Mouse (Mus musculus) skeletal muscle tissue, adult 2 months (tissue): ENCODE data around the gene Disc1.
A peak's percentile ranks its signal among the peaks of the same experiment; 100 is the strongest.

ENCODE experiments used
- DNase-seq: peaks from one replicate; pipeline ENCODE4 v3.0.0-alpha.2; 2012; ENCODE audit warnings: low read depth, low spot score

The Disc1 gene

DNA sequence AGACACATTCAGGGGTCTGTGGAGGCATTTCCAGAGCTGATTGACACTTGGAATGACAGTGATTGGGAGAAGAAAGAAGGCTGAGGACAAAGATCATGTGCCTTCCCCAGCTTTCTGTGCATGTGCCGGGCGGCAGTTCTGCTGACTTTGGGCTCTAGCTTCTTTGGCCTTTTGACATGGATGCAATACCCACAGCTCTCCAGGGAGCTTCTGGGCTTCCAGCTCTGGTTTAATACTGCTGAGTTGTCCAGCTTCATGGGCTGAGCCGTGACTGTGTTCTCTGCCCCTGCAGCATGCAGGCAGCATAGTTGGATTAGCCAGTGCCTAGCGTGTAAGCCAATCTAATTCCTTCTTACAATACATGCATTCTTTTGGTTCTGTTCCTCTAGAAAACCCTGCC lies 72.5 kb downstream of the Disc1 start:
- no peak for DNase-seq

DNA sequence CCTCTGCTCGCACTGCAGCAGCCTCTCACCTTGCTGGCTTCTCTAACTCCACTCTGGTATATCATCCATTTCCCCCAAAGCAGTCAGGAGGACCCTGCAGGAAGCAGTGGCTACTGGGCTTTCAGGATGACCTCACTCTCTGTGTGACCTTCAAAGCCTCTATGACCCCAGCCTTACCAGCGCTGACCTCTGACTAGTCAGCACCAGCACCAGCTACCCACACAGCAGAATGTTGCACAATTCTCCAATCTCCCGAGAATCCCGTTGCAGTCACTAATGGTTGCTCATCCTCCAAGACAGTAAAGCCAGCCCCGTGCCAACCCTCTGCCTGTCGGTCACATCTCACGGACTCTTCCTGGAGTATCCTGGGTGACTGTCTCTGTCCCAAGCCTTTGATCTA lies 73.6 kb downstream of the Disc1 start:
- DNase-seq: no peak

DNA sequence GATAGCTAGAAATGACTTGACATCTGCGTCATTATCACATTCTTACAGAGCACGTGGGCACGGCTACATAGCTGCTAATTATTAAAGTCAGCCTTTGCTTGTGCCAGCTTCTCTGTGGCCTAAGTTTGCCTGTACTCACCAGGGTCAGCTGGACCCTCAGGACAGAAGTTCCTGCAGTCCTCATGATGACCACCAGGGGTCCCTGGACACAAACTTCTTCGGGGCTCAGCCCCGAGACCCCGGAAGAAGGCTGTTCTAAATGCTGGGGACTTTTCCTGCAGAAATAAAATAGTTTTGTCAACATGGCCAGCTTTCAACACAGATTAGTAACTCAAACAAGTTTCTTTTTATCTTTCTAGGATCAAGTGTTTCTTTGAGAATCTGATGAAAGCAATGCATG lies 74.3 kb downstream of the Disc1 start:
- no peak for DNase-seq

DNA sequence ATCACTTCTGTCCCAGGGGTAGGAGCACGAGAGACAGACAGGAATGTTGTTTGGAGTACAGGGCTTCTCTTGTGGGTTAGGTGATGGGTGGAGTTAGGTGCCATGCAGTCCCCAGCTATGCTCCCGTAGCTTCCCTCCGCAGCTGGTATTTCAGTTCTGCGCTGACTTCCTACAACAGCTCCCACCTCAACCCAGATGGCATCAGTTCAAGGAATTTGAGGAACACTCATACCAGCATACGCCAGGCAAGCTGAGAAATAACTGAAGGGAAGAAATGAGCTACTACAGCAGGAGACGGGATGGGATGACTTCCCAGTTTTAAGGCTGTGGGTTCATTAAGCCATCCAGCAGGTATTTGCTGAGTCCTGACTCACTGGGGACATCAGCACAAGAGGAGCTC lies 76.8 kb downstream of the Disc1 start:
- DNase-seq: no peak

- no peak for DNase-seq
Measured at GRCm38 (mm10) chr8:125131265-125131664, 77.3 kb downstream of the Disc1 start.

DNA sequence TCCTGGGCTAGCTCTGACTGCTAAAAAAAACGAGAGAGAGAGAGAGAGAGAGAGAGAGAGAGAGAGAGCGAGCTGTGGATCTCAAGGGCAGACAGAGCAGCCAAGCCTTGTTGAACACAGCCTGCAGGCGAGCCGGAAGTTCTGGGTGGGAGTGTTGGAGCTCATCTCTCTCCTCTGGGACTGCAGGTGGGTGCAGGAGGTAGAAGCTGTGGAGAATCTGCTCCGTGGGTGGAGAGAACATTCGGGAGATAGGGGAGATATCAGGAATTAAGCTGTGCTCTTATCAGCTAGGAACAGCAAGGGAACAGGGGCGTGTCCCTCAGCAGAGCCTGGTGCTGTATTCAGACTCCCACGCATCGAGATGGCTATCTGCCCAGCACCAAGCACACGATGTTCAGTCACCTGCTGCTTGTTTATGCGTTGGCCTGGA lies 79.7 kb downstream of the Disc1 start:
- peak; percentile 15 for DNase-seq

- no peak for DNase-seq
Measured at GRCm38 (mm10) chr8:125134876-125135275, 80.9 kb downstream of the Disc1 start.

DNA sequence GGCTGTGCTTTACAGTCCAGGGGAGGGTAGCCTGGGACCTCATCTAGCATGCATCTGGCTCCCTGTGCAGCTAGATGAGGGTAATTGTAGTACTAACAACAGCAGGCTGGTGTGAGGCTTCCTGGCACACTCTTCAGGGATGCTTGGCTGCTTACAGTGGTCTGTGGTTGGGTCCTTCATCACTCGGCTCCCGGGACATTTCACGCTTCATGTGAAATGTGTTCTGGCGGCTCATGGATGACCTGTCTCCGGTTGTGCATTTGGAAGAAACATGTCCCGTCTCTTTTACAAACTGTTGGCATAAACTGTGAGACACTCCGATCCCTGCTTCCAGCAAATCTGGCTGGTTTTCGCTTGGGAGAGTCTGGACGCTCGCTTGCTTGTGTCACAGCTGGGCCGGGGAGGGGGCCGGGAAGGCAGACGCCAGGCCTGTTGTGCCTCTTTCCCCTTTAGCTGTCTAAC lies 85.7 kb downstream of the Disc1 start:
- no peak for DNase-seq

- no peak for DNase-seq
Measured at GRCm38 (mm10) chr8:125140965-125141364, 87.0 kb downstream of the Disc1 start.

- no peak for DNase-seq
Measured at GRCm38 (mm10) chr8:125156863-125157640, 103.1 kb downstream of the Disc1 start.

- no peak for DNase-seq
Measured at GRCm38 (mm10) chr8:125157641-125158005, 103.6 kb downstream of the Disc1 start.

DNA sequence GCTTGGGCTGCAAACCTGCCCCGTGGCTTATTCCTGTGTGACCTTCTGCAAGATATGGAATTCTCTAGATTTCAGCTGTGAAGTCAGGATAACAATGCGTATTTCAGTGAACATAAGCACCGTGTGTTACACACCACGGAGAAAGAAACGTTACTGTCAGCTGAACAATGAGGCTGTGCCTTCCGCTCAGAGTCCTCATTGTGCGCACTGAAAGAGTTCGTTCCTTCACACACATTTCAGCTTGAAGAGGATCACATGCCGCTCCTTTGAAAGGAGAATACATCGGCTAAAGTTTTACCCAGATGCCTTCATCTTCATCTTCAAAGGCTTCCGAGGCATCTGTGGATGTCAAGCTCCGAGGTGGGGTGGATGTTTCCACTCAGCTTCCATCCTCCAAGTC lies 105.4 kb downstream of the Disc1 start:
- DNase-seq: no peak

GRCm38 (mm10) chr8:125163491-125163890 lies 109.5 kb downstream of the Disc1 start:
- no peak for DNase-seq

DNA sequence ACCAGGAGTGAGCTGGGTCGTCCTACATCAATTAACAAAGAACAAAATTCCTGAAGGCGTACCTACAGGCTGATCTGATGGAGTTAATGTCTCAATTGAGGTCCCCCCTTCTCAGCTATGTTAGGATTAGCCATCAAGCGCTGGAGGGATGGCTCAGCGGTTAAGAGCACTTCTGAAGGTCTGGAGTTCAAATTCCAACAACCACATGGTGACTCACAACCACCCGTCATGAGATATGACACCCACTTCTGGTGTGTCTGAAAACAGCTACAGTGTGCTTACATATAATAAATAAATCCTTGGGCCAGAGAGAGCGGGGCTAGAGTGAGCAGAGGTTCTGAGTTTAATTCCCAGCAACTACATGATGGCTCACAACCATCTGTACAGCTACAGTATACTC lies 109.9 kb downstream of the Disc1 start:
- DNase-seq: no peak

DNA sequence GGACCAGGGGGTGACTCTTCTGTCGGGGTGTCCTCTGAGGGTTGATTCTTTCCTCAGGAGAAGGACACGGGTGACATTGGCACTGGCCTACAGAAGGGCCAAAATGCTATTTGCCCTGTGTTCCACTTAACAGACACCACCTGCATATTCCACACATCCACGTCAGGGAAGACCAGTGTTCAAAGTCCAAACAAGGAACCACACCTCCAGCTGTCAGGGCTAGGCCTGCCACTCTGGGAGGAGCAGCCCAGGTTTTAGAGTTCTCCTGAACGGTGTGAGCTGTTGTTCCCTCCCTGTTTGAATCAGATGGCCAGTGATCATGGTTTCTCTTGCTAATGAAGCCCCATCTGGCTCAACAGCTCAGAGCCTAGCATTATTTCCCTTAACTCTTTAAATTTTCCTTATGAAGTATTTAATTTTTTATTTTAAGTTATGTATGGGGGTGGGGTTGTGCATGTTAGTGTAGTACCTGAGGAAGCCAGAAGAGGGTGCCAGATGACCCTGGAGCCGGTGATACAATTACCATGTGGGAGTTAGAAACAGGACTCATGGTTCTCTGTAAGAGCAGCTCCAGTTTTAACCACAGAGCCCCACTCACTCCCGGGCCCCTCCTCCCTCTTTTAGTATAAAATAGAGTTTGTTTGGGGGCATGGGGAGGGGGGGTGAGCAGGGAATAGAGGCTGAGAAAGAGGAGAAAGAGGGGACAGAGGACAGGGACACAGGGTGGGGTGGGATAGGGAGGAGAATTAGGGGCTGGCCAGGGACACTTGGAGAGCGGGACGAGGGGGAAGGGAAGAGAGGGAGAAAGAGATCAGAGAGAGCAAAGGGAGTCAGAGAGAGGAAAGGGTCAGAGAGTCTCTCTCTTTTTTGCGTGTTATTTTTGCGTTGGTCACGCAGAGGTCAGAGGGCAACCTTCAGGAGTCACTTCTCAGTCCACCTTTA lies 111.8 kb downstream of the Disc1 start:
- DNase-seq: peak; percentile 22

DNA sequence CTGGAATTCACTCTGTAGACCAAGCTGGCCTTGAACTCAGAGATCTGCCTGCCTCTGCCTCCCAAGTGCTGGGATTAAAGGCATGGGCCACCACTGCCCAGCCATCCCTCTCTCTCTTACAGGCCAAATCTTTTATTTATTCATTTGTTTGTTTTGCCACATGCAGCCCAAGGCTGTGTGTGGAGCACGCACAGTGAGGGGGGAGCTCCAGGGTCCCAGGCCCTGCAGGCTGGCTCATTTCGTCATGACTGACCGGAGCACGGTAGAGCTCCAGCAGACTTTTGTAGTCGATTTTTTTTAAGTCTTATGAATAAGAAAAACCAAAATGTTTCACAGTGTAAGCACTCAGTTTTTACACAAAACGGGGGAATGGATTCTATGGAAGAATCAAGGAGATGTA lies 112.5 kb downstream of the Disc1 start:
- DNase-seq: no peak

GRCm38 (mm10) chr8:125166988-125167387 lies 113.0 kb downstream of the Disc1 start:
- no peak for DNase-seq

DNA sequence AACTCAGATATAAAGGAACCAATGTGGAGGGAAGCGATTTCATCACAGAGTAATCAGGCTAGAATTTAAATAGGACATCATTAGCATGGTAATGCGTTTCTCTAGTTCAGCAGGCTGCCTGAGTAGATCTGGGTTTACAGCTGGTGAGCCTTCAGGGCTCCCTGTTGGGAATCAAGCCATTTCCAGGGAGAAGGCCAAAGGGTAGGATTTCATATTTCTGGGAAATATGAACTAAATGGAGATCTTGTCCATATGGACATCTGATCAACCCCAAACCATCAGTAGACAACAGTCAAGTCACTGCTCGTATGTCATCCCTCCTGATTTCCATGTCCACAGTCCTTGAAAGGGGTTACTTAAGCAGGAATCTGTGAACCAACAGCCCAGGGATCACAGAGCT lies 115.6 kb downstream of the Disc1 start:
- no peak for DNase-seq

DNA sequence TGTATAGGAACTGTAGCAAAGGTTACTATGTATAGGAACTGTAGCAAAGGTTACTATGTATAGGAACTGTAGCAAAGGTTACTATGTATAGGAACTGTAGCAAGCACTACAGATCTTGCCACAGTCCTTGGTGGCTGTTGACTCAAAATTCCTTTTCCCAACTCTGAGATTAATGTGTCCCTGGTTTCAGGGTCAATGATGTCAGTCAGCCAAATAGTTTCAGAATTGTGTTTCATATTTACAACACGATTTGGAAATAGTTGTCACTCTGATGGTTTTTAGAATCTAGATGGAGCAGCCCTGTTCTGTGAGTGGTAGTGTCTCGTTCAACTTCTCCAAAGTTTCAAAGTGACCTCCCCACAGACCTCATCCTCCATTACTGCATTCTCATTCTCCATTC lies 117.5 kb downstream of the Disc1 start:
- no peak for DNase-seq

DNA sequence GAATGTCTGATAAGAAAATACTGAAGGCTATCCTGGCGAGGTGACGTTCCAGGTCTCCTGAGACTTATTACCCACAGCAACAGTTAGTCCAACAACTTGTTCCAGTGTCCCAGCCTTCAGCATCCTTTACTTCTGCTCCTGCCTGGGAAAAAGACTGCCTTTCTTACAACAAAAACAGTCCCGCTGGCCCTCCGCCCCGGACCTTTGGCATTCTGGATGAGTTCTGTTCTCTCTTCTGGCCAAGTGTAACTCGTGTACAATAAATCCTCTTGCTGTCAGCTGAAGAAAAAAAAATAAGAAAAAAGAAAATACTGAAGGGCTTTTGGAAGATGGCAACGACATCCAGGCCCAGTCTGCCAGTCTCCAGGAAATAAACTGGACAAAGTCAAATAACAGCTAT lies 120.2 kb downstream of the Disc1 start:
- no peak for DNase-seq

DNA sequence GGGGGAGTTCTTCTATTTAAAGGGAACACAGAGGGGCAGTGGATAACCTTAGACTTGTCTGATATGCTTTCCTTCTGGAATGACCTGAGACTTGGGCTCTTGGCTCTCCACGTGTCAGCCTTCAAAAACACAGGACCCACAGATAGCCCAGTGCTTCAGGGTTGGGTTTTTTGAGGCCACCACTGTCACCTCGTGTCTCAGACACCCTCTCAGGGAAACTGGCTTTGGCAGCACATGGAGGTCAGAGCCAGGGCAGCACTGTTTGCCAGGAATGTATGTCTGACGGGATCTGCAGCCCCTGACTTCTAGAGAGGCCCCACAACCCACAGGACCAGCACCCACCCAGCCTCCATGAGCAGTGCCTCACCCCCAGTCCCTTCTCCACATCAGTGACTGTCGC lies 120.9 kb downstream of the Disc1 start:
- no peak for DNase-seq

DNA sequence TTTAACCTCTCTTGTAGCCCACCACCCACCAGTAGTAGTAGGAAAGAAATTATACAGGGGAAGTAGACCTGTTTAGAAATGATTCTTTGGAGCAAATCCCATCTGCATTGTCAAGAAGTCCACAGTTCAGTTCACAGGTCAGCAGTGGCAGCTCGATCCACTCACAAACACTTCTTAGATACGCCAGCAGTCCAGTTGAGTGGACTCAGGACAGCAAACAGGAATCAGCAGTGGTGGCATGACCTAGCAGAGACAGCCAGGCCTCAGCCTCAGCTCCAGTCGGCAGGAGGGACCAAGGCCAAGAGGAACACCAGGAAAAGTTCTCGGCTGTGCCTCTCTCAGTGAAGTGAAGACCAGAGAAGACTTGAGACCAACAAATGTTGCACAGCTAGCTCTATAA lies 121.7 kb downstream of the Disc1 start:
- DNase-seq: no peak

DNA sequence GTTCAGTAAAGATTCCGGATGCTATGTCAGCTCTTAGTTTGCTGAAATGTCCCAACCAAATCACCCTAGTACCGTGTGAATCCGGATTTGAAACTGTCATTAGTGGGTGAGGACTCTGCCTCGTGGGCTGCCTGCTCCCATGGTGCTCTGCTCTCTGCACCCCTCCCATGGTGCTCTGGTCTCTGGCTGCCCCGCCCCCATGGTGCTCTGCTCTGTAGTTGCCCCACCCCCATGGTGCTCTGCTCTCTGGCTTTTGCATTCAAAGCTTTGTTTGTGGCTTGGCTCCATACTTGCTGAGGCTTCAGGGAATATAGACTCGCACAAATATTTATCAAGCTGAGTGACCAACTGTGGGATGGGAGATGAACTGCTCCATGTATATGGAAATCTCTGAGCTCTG lies 123.1 kb downstream of the Disc1 start:
- DNase-seq: no peak
